Mouse (Mus musculus): ENCODE measurements at regions not wholly inside any gene's neighbourhood (a gene's known extent, or its start where the extent isn't known, plus 50 kb on each side); places are given as distances from the start of the nearest gene placed in this dataset.

DNA sequence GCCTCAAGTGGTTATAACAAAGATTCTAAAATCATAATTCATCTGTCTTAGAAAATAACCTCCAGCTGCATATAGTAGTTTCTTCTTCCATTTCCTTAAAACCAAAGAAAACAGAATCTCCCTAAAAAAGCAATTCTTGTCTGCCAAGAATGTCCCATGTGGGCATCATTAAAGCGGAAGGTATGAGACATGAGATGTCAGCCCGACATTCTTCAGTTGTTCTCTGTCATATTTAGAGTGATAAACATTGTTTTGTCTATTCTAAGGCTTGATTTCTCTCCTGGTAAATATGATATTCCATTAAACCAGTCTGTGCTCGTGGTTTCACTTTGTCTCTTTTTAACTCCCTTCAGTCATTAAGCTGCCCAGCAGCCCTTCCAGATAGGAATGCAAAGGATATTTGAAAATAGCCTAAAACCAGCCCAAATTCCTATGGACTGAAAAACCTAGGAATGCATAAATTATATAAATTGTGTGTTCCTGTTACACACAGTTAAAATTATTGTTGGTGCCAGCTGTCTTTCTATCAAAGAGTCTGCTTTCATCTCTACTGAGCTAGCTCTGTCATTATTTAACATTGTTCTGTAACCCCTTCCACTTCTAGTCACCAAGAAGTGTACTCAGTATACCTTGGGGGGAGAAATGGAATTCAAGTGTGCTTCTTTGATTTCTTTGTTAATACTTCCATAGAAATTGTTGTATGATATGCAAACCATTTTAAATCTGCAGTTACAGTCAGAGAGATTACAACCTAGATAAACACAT lies 191.4 kb upstream of the Gm9747 start:
- DNase-seq (ENCODE audit: low read depth, low spot score): no peak

DNA sequence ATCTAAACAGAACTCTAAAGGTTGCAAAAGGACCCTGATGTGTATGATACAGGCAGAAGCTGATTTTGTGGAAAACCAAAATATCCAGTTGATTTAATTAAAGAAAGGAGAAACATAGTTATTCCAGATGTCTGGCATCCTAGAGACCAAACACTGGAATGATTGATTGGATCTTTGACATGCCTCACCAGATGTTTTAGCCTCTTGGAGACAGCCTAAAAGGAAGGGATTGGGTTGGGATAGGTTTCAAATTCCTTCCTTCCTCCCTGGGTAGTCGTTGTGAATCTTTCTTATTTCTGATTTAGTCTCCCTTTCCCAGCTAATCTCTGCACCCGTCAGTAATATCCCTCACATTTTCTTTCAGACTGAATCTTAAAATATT lies 190.9 kb upstream of the Gm9747 start:
- DNase-seq (ENCODE audit: low read depth, low spot score): no peak

DNA sequence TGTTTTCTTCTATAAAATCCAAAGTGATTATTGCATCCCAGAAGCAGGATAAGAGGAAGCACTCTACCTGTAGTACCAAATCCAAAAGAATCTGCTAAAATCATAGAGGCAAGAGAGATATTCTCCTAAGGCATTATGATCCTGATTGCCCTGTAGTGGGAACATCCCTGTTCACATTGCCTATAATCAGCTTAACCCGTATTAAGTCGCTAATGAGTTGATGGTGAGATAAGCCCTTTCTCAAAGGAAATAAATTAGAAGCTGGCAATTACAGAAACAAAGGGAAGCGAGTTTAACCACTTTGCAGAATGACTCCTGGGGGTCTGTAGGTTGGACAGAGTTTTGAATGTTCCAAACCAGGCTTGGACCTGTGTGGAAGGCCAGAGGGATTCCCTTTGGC lies 190.4 kb upstream of the Gm9747 start:
- no peak for DNase-seq (ENCODE audit: low read depth, low spot score)

DNA sequence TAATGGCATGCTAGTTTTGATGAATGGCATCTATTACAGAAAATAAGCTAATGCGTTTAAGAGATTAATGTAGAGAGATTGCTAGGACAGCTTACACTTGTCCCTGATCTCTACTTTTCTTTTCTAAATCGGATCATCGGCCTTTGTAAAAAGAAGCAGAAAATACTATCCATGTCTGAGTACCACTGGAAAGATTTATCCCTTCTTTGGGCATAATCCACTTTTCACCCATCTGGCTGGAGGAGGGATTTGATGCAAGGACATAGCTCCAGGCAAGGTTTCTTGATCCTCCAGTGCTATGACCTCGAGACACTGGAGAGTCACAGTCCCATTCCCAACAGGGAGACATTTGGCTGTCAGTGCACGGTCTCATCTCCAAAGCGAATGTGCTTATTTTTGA lies 166.6 kb upstream of the Gm9747 start:
- no peak for DNase-seq (ENCODE audit: low read depth, low spot score)

DNA sequence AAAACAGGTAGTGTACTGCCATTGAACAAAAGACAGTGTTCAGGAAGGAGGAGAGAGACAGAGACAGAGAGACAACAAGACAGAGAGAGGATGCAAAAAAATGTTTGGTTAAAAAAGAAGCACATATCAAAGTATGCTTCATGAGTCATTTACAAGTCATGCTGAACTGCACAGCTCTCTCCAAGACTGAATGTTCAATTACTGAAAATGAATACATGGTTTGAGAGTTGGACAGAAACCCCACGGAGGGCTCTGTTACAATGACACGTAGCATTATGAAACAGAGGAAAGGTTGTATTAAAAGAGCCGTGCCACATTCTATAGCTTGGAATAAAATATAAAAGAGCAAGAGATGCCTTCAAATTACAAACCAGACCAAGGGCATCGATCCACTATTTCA lies 164.3 kb upstream of the Gm9747 start:
- no peak for DNase-seq (ENCODE audit: low read depth, low spot score)

DNA sequence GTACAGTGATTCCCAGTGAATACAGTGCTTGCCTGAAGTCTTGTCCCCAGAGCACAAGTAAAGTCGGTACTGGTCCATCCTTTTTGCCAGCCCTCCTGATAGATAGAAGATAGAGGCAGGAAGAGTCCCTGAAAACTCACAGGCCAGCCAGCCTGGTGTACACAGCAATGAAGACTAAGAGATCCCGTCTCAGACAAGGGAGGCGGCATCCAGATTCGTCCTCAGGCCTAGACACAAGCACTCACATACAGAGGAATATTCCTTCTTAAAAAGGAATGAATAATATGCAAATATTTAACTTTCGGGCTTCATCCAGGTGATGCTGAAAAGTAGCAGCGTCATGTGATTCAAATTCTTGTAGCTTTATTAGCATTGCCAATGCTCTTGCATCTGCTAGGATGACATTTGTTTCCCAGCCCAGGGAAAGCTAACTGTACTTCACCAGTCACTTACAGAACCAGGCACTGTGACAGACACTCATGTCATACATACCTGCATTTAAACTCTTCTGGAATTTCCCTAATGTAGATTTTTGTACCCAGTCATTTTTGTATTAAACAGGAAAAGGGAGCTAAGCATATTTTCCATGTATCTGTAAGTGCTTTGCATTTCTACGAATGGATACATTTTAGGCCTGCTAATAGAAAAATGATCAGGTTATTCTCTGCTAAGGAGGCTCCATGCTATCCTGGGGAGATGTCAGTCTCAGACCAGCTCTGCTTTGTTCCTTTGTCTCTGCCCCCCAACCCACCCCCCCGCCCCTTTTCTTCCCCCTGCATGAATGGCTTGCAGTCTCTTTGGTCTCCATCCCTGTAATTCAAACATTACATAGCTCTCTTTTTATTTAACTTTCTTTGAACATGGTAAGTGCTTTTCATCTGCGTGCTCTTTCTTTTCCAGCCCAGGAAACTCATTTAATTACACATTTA lies 162.5 kb upstream of the Gm9747 start:
- no peak for DNase-seq (ENCODE audit: low read depth, low spot score)

DNA sequence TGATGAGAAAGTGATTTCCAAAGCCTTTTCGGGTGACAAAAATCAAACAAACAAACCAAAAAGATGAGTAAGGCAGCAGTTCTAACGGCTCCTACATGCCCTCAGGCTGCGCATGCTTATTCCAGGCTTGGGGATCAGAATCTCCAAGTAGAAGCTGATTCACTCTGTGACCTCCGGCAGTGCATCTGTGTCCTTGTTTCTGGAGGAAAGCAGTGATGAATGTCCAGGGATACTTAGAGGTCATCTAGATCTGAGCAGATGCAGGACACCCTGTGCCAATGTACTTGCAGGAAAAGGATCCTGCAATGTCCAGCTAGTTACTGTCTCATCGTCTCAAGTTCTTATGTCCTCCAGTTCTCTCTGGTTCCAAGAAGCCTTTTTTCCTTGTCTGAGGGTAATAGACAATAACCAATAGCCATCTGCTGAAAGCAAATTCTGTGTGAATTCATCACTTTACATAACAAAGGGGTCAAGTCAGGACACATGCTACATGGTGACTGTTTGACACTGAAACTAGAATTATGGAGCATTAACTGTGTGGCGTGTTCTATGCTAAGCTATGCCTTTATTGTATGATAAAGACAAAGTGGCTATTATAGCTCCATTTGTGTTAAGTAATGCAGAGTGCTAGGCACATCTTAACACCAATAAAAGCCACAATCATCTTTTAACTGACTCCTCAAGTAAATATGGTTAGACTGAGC lies 143.6 kb upstream of the Gm9747 start:
- no peak for DNase-seq (ENCODE audit: low read depth, low spot score)

DNA sequence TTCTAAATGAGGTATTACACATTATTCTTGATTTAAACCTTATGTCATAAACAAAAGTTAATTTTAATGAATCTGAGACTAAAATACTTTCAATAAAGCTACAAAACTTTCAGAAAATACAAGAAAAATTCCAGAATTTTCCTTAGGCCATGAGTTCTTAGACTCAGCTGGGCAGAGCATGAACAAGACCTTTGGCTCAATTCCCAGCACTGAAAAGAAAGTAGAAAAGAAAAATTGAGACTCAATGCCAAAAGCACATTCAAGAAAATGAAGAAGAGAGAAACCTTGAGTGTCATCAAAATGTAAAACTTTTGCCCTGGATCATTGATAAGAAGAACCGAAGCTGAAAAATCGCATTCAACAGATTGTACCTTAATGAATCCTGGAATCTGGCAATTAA lies 137.8 kb upstream of the Gm9747 start:
- no peak for DNase-seq (ENCODE audit: low read depth, low spot score)

DNA sequence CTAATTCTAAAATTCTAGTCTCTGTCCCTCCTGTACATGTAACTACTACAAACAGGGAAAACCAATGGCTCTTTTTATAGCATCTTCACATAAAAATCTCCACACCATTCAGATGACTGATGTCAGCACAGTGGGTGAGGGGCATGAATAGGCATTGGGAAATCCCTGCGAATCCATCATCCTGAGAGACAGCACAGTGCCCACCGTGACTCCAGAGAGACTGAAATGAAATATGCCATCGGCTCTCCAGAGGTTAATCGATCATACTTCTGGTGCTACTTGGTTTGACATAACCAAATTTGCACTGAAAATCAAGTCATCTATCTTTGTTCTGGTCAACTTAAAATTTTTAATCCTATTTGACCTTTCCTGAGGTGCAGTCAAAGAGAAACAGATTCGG lies 126.2 kb upstream of the Gm9747 start:
- DNase-seq (ENCODE audit: low read depth, low spot score): no peak

DNA sequence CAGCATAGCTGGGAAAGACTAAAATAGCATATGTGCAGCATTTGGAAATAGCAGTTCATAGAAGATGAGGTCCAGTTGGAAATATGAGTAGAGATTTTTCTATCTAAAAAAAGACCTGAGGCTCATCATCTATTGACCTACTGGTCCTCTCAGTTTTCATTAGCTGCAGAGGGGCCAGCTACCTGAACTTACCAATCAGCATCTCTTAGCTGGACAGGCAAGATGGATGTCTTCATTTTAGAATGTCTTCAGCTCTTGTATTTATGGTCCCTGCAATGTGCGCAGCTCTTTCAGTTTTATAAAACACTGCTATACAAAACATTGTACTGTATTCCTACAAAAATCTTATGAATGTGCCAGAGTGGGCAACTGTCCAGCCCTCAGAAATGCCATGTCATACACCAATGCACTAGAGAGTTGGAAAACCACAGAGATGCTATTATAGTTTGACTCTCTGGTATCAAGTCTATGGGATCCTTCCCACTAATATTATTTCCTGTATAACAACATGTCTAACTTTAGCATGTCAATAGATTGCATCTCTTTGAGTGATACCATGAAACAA lies 122.8 kb upstream of the Gm9747 start:
- no peak for DNase-seq (ENCODE audit: low read depth, low spot score)

DNA sequence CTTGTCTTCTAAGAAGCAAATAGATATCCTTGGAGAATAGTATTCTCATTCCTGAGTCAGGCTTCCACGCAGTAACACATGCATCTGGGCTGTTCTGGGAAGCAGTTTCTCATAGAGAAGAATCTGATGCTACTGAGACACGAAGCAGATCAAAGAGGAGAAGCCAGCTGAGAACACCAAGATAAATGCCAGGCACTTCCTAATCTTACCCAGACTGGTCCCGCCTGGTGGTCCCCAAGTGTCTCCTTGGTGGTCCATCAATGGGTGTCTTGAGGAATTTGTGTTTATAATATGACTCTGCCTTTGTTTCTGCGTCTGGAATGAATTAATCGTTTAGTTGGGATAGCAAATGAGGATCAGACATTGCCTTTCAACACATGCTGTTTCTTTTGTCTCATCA lies 120.5 kb upstream of the Gm9747 start:
- DNase-seq (ENCODE audit: low read depth, low spot score): no peak

DNA sequence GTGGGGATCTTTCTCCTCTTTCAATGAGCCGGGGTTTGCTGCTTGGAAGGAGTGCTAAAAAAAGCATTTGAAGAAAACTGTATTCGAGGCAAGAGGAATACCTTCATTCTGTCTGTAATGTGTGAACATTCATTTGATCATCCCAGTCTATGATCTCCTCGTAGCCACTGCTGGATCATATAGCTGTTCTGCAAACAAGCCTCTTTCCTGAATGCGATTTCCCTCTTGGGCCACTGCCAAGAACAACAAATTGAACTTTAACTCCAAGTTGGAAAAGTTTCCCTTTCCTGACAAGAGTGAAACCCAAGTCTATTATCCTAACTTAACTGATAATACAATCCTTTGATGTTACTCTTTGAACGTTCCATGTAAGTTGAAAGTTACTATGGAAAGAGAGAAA lies 108.4 kb upstream of the Gm9747 start:
- no peak for DNase-seq (ENCODE audit: low read depth, low spot score)

DNA sequence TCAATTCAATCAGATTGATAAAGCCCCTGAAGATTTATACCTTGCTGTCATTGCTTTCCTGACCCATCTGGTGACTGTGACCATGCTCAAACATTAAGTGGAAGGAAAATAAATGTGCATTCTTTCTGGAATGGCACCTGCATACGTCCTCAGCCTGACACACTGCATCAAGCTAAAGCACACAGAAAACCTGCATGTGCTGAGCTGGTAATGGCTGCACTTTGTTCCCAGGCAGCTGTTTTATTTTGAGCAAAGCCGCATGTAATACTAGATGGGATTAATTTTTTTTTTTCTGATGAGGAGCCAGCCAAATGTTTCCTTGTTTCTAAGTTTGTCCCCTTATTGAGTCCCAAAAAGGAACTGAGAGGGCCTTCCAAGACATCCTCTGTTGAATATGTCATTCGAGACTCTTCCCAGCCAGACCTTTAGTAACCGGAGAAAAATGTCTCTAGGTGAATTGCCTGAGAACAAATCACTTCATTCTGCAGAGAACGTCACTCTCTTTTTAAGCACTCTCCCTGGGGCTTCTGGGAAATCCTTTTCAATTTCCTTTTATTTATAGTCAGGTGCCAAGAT lies 103.1 kb upstream of the Gm9747 start:
- no peak for DNase-seq (ENCODE audit: low read depth, low spot score)

DNA sequence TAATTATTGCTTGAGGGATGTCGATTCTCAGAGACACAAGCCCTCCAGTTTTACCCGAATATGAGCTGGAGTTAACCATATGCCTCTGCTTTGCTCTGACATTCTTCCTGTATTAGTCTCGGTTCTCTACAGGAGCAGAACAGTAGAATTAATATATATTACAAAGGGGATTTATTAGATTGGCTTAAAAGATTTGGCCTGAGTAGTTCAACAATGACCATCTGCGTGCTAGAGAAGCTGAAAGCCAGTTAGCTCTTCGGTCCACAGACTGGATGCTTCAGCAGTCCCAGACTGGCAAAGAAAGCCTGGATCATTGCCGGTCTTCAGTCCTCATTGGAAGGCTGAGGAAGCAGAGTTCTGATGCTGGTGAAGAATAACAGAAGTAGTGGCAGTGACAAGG lies 100.4 kb upstream of the Gm9747 start:
- no peak for DNase-seq (ENCODE audit: low read depth, low spot score)

DNA sequence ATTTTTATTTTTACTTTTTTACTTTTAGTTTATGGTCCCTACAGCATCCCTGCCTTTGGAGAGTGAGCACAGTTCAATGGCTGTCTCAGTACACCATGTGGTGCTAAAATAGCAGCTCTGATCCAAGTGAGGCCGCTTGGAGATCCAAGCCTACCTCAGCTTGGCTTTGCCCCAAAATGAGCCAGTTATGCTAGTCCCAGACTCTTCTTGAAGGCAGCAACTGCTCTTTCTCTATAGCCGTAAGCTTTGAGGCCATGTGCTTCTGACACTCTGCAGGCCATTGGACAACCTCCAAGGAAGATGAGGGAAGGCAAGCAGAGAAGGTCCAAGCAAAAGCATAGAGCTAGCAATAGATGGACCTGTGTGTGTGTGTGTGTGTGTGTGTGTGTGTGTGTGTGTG lies 98.0 kb upstream of the Gm9747 start:
- no peak for DNase-seq (ENCODE audit: low read depth, low spot score)

DNA sequence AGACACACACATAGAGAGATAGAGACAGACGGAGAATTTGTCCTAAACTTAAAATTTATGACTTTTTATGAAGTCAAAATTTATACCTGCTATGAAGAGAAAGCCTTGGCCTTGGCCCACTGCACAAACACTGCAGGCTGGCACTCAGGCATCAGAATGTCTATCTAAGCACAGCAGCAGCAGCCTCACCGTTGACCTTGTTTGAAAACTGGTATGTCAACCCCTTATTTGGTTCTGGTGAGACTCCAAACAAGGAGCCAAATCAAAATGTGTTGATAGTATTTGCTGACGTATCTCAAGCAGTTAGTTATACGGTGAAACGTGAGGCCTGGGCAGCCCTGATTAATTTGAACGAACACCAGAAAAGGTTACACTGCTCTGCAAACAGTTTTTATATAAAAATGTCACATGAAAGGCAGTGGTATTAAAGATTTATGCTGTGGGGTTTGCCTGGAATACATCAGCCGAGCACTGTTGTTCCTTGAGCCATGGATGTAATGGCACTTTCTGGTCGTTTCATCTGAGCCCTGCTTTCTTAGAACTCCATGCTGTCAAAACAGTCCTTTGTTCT lies 97.1 kb upstream of the Gm9747 start:
- no peak for DNase-seq (ENCODE audit: low read depth, low spot score)

DNA sequence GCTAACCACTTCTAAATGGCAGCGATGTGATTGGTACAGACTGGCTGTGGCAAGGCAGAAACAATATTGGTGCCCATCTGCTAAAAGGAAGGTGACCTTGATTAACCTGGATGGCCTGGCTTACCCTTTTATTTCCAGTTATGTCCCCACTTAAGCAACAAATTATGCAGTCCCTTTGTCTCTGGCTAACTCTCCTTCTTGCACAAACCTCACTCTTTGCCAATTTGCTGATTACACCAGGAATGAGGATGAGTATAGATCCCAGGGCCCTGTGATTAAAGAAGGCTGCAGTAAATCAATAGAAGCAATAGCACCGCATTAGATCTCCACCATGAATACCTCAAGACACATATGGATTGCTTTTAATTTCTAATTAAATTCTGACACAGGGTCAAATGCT lies 87.7 kb upstream of the Gm9747 start:
- no peak for DNase-seq (ENCODE audit: low read depth, low spot score)

DNA sequence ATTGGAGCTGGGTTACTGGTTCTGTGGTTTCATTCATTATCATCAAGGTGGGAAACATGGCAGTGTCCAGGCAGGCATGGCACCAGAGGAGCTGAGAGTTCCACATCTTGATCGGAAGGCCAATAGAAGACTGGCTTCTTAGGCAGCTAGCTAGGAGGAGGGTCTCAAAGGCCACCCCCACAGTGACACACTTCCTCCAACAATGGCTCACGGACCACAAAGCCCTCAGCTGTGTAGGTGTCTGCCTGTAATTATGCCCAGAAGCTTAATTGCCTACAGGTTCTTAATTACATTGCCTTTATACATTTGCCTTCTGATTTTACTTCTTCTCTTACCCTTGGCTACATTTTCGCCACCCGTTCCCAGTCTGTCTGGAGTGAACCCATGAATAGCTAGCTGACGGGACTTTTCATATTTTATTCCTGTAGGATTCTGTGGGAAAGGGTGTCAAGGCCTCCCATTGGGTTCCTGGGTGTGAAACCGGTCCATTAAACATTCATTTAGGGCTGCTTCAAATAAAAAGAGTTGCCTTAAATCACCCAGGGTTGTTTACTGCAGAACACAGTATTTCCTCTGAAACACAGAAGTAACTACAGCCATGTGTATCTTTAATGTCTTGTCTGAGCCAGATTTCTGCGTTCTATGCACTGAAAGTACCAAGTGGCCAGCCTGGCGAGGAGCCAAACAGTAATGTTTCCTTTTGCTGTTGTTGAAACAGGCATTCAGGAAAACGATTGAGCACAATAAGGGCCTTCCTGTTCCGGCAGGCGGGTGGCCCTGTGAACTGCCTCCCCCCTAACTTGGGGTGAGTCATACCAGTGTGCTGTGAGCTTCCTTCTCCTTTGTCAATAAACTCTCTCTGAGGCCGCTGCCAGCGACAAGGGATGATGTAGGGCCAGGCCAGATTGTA lies 82.4 kb upstream of the Gm9747 start:
- peak; percentile 6 for DNase-seq (ENCODE audit: low read depth, low spot score)

DNA sequence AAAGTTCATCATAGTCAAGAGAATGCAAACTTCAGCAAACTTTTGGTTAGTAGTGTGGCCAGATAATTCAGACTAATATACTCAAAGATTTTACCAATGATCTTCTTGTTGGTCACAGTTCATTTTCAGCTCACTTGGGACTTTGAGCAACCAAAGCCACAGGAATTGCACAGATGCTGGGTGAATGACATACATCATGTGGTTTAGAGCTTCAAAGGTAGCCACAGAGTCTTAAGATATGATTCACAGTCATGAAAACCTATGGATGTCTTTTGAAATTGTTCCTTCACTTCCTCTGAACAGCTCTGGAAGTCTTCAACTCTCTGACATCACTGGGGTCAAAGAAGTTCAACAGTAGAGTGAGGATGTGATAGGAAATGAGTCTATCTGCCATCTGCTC lies 77.0 kb upstream of the Gm9747 start:
- DNase-seq (ENCODE audit: low read depth, low spot score): no peak

DNA sequence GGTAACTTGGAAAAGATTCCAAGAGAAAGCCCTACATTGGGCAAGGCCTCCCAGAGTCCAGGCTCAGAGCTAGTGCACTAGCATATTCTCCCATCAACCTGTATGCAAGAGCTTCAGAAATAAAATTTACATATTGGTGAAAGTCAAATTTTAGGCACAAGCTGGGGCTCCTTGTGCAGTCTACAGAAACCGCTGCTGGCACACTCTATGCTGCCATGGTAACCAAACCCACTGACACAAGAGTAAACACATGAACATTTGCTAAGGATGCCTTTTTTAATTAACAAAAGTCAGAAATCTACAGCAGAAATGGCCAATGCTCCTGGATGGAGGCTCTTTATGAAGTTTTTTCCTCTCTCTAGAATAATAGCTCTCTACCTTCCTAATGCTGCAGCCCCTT lies 75.9 kb upstream of the Gm9747 start:
- no peak for DNase-seq (ENCODE audit: low read depth, low spot score)
